Mouse (Mus musculus): ENCODE measurements at regions not wholly inside any gene's neighbourhood (a gene's known extent, or its start where the extent isn't known, plus 50 kb on each side); places are given as distances from the start of the nearest gene placed in this dataset.

DNA sequence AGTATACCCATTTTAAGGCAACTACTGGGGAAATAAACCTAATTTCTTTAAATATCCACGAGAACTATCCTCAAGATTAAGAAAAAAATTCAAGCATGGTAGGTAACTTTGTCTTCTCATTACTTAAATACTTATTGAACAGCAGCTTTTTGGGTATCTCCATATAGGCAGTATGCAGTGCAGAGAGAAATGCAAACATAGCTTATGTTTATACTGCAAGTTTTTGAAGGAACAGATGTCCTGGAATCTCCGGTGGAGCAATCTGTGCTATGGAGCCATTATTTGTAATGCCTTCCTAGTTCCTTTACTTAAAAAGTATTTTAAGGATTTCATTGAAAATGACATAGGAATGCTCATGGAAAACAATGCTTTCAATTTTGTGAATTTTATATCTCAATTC, 91.7 kb upstream of the Adgrb3 start:
- no peaks in the 10 kb centered on the region for H3K4me1 ChIP-seq (ENCODE audit: control insufficient read depth, insufficient read depth, low read length)
- DNase-seq (ENCODE audit: low spot score) (peak; percentile 6), ATAC-seq (no peak)
- 71% methylated on average over 2 of the region's 2 CpGs for WGBS
- no peak overlapping the region for H3K4me2 ChIP-seq (ENCODE audit: low read length)
- no peaks in the 10 kb centered on the region for H3K9me3 ChIP-seq (replicated peaks; ENCODE audit: control insufficient read depth, low read length)
- H3K27ac ChIP-seq (ENCODE audit: low read depth, low read length), result no peak overlapping the region
- no peaks in the 10 kb centered on the region for H3K36me3 ChIP-seq (ENCODE audit: control insufficient read depth, insufficient read depth, low read length)
- no peaks in the 10 kb centered on the region for H3K27me3 ChIP-seq (replicated peaks; ENCODE audit: control insufficient read depth, insufficient read depth, low read length)
- no peak overlapping the region for H3K9ac ChIP-seq (ENCODE audit: low read length)
- H3K4me3 ChIP-seq (ENCODE audit: low read depth, low read length), result no peak overlapping the region

DNA sequence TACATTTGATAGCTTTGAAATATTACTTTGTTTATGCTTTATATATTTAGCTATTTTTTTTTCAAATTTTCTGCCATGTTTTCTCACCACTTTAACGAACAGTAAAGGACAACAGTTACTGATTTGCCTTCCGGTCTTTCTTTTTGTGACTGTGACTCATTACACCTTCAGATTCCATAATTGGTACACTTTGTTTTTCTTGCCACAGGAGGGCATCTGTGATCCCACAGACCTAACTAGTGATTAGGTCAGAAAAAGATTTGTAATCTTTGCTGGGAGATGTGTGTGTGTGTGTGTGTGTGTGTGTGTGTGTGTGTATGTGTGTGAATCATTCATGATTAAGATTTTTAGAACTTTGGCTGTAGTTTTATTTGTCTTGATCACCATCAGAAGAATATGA, 64.7 kb upstream of the Adgrb3 start:
- DNase-seq (ENCODE audit: low spot score), result peak; percentile 55
- no peaks in the 10 kb centered on the region for H3K9me3 ChIP-seq (replicated peaks; ENCODE audit: control insufficient read depth, low read length)
- no peaks in the 10 kb centered on the region; the same call in 1 of the 2 replicates for H3K4me1 ChIP-seq (ENCODE audit: control insufficient read depth, insufficient read depth, low read length)
- H3K4me2 ChIP-seq (ENCODE audit: low read length), result no peak overlapping the region
- H3K9ac ChIP-seq (ENCODE audit: low read length), result no peak overlapping the region
- no peaks in the 10 kb centered on the region for H3K36me3 ChIP-seq (ENCODE audit: control insufficient read depth, insufficient read depth, low read length)
- no peak for ATAC-seq
- no peaks in the 10 kb centered on the region for H3K27me3 ChIP-seq (replicated peaks; ENCODE audit: control insufficient read depth, insufficient read depth, low read length)
- WGBS, result 26% methylated on average over 2 of the region's 2 CpGs
- H3K27ac ChIP-seq (ENCODE audit: low read depth, low read length), result no peak overlapping the region
- no peak overlapping the region for H3K4me3 ChIP-seq (ENCODE audit: low read depth, low read length)

DNA sequence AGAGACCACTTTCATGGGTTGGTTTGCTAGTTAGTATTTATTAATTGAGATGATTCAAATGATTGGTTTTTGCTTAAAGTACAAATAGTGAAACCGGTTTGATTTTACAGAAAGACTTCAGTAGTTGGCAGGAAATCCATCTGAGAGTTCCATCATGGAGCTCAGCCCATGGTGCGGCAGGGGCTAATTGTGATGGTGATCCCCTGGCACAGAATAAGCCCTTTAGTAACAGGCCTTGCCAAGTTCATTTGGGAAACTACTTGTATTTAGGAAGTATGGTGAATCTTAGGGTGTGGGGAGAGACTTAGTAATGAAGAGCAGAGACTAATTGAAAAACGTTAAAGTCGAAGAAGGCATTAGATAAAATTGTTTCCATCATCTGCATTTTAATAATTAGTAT, 63.5 kb upstream of the Adgrb3 start:
- 15% methylated on average over 4 of the region's 4 CpGs for WGBS
- no peaks in the 10 kb centered on the region for H3K9me3 ChIP-seq (replicated peaks; ENCODE audit: control insufficient read depth, low read length)
- 0 out of 2 replicates have a peak overlapping the region, but pooled peaks have one; percentile 14 for H3K27ac ChIP-seq (ENCODE audit: low read depth, low read length)

DNA sequence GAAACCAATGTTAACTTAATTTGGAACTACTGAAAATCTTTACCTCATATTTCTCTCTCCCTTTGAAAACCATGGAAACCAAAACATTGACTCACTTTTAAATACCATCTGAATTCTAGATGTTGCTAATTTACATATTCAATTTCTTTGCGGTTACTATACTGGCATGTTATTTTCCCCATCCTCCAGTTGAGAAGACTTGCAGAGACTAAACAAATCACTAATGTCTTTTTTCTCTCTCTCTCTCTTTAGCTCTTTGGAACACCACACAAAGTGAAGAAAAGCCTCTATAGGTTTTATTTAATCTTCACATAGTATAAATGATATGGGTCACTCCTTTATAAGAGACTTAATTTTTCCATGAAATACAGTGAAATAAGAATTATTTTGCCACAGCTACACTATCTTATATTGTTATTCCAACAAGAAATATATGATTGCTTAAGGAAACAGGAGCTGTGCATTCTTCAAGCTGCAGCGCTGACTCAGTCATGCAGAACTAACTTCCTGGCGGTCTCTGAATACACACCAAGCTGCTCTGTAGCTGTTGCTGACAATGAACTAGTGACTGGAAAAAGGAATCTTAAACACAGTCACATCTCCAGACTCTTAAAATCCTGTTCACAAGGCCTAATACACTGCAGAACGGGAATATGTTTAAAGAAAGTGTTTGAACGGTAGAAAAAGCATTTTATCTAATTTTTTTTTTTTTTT, 62.7 kb upstream of the Adgrb3 start:
- no peaks in the 10 kb centered on the region for H3K9me3 ChIP-seq (replicated peaks; ENCODE audit: control insufficient read depth, low read length)
- 6% methylated on average over 5 of the region's 5 CpGs for WGBS
- DNase-seq (ENCODE audit: low spot score) (peak; percentile 93), ATAC-seq (peak; percentile 93)
- no peaks in the 10 kb centered on the region; the same call in 1 of the 2 replicates for H3K4me1 ChIP-seq (ENCODE audit: control insufficient read depth, insufficient read depth, low read length)
- H3K4me3 ChIP-seq (ENCODE audit: low read depth, low read length), result no peak overlapping the region
- H3K27me3 ChIP-seq (replicated peaks; ENCODE audit: control insufficient read depth, insufficient read depth, low read length), result no peaks in the 10 kb centered on the region
- no peaks in the 10 kb centered on the region for H3K36me3 ChIP-seq (ENCODE audit: control insufficient read depth, insufficient read depth, low read length)
- H3K9ac ChIP-seq (ENCODE audit: low read length), result no peak overlapping the region
- H3K4me2 ChIP-seq (ENCODE audit: low read length), result no peak overlapping the region
- H3K27ac ChIP-seq (ENCODE audit: low read depth, low read length), result no peak overlapping the region

More for the DNA sequence above, 63.5 kb upstream of the Adgrb3 start:
- H3K4me1 ChIP-seq (ENCODE audit: control insufficient read depth, insufficient read depth, low read length), result no peaks in the 10 kb centered on the region; the same call in 1 of the 2 replicates
- no peak overlapping the region for H3K9ac ChIP-seq (ENCODE audit: low read length)
- H3K4me2 ChIP-seq (ENCODE audit: low read length), result peak overlapping the region; percentile 16; the same call in 1 of the 2 replicates
- DNase-seq (ENCODE audit: low spot score), result peak; percentile 87
- H3K4me3 ChIP-seq (ENCODE audit: low read depth, low read length), result no peak overlapping the region
- ATAC-seq, result peak; percentile 83
- no peaks in the 10 kb centered on the region for H3K27me3 ChIP-seq (replicated peaks; ENCODE audit: control insufficient read depth, insufficient read depth, low read length)
- no peaks in the 10 kb centered on the region for H3K36me3 ChIP-seq (ENCODE audit: control insufficient read depth, insufficient read depth, low read length)

DNA sequence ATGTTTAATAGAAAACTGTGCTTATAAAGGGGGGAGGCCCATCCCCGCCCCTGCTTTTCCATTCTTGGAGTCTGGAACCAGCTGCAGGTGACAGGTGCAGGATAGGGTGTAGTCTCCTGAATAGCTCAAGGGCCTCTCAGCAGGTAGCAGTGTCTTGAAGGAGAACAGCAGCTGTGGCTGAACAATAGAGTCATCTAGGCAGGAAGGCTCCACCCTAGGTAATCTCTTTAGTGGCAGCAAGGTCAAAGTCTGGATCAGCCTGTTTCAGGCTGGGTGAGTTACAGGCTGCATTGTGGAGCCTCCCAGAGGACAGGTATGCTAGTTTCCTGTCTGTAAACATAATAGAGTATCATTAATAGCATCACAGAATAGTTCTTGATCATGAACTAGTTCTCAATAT, 58.5 kb upstream of the Adgrb3 start:
- Histone ChIP-seq H3K9me3 (replicated peaks; ENCODE audit: control insufficient read depth, low read length) (no peaks in the 10 kb centered on the region), H3K4me1 (ENCODE audit: control insufficient read depth, insufficient read depth, low read length) (no peaks in the 10 kb centered on the region; the same call in 1 of the 2 replicates), H3K27me3 (replicated peaks; ENCODE audit: control insufficient read depth, insufficient read depth, low read length) (no peaks in the 10 kb centered on the region), H3K9ac (ENCODE audit: low read length) (no peak overlapping the region), H3K36me3 (ENCODE audit: control insufficient read depth, insufficient read depth, low read length) (no peaks in the 10 kb centered on the region), H3K4me3 (ENCODE audit: low read depth, low read length) (no peak overlapping the region), H3K27ac (ENCODE audit: low read depth, low read length) (no peak overlapping the region), H3K4me2 (ENCODE audit: low read length) (no peak overlapping the region)
- no peak for ATAC-seq
- DNase-seq (ENCODE audit: low spot score), result no peak
- 75% methylated on average over 1 of the region's 1 CpGs for WGBS

DNA sequence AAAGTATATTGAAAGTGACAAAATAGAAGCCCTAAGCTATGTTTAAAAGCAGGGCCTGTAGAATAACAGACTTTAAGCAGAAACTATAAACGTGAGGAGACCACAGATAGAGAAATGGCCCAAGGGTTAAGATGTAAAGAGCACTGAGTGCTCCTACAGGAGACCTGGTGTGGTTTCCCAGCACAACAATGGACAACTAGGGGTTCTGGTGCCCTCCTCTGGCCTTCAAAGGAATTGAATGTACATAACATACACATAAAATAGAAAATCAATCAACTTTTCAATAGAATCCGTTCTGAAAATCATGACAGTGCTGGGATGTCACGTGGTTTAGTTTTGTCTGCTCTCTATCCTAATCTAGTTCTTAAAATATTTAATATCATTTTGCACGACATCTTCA, 55.5 kb upstream of the Adgrb3 start:
- Histone ChIP-seq H3K9me3 (replicated peaks; ENCODE audit: control insufficient read depth, low read length) (no peaks in the 10 kb centered on the region), H3K9ac (ENCODE audit: low read length) (no peak overlapping the region), H3K4me3 (ENCODE audit: low read depth, low read length) (no peak overlapping the region), H3K36me3 (ENCODE audit: control insufficient read depth, insufficient read depth, low read length) (no peaks in the 10 kb centered on the region), H3K27ac (ENCODE audit: low read depth, low read length) (no peak overlapping the region), H3K4me1 (ENCODE audit: control insufficient read depth, insufficient read depth, low read length) (no peaks in the 10 kb centered on the region), H3K27me3 (replicated peaks; ENCODE audit: control insufficient read depth, insufficient read depth, low read length) (no peaks in the 10 kb centered on the region), H3K4me2 (ENCODE audit: low read length) (no peak overlapping the region)
- WGBS, result 63% methylated on average over 4 of the region's 4 CpGs
- DNase-seq (ENCODE audit: low spot score) (no peak), ATAC-seq (no peak)

Data from forebrain, embryonic 14.5 days (tissue).